Mouse (Mus musculus): Measurements from ENCODE around the gene Mapk6. TPM values are rescaled to one million over a fixed set of nuclear protein-coding genes. Genes with fewer than 3 reads are reported as not detected.

Gene Mapk6
- total and polyA plus RNA-seq, 3 experiments: 8.5 to 39.0 (median 36.2) TPM

Other genes starting within 250 kb of the Mapk6 start
- 1 to 10 TPM; 2.5 to 3.7 TPM for gene Myo5c, start 178.0 kb downstream of the Mapk6 start, total RNA-seq (2021)
- 0.38 and 1.4 TPM in 2 replicates for gene Myo5c, start 178.0 kb downstream of the Mapk6 start, polyA plus RNA-seq (2012; rRNA removed)
- 10 to 100 TPM; 35.4 to 62.6 TPM for gene Gnb5, start 103.7 kb downstream of the Mapk6 start, total RNA-seq (2021)
- 31.1 and 35.5 TPM in 2 replicates for gene Gnb5, start 103.7 kb downstream of the Mapk6 start, polyA plus RNA-seq (2012; rRNA removed)
- under 1 TPM; 0.23 to 0.24 TPM for gene Bcl2l10, start 62.2 kb downstream of the Mapk6 start, total RNA-seq (2021)
- gene Bcl2l10, start 62.2 kb downstream of the Mapk6 start, polyA plus RNA-seq (2012; rRNA removed): 0.13 and 0.20 TPM in 2 replicates
- gene Leo1, start 31.5 kb upstream of the Mapk6 start, total RNA-seq (2021): 10 to 100 TPM; 21.8 to 31.7 TPM
- 1.4 and 1.5 TPM in 2 replicates for gene Leo1, start 31.5 kb upstream of the Mapk6 start, polyA plus RNA-seq (2012; rRNA removed)
- 10 to 100 TPM; 58.6 to 63.1 TPM for gene Tmod3, start 149.7 kb upstream of the Mapk6 start, total RNA-seq (2021)
- gene Tmod3, start 149.7 kb upstream of the Mapk6 start, polyA plus RNA-seq (2012; rRNA removed): 4.7 and 4.8 TPM in 2 replicates
- gene Tmod2, start 201.3 kb upstream of the Mapk6 start, total RNA-seq (2021): 10 to 100 TPM in 1 of 2 experiments, 1 to 10 TPM in 1; 9.4 to 14.4 TPM
- gene Tmod2, start 201.3 kb upstream of the Mapk6 start, polyA plus RNA-seq (2012; rRNA removed): 0.51 and 0.81 TPM in 2 replicates
- gene Lysmd2, start 215.7 kb upstream of the Mapk6 start, total RNA-seq (2021): 10 to 100 TPM in 1 of 2 experiments, 1 to 10 TPM in 1; 10.0 to 18.3 TPM
- gene Lysmd2, start 215.7 kb upstream of the Mapk6 start, polyA plus RNA-seq (2012; rRNA removed): 30.3 and 50.1 TPM in 2 replicates